Mouse (Mus musculus) heart, adult 11 months (tissue): ENCODE data around the gene Bcl6.

Experiments used
- DNase-seq: peaks from one replicate; pipeline ENCODE4 v3.0.0; 2022

Gene Bcl6

DNA sequence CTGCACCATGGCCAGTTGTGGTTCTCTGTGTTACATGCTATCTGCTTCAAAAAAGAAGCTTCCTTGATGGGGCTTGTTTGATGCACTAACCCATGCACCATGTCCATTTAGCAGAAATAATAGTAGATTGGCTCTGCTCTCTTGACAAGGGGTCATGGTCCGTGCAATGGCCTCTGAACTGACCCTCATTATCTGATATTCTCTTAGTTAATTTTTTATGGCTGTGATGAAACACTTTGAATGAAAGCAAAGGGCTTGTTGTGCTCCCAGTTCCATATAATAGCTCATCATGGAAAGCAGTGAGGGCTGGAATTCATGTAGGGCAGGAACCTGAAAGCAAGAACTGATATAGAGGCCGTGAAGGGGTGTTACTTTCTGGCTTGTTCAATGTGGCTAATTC is 69.2 kb downstream of the Bcl6 start:
- DNase-seq, result no peak
